In genomic region chr17:48786501-48786900, GRCm38 (mm10) we compare ENCODE assay signal across 16 mouse cellular contexts.
"Had no signal": no experiment of that assay in that cellular context is flagged by ENCODE, and none has a peak within 500 bp of the region (broad histone marks: within the 10 kb centered on the region; RNA-seq: fewer than 3 reads in every experiment).

No protein-coding gene starts in this region.

- H3K9ac ChIP-seq: limb, embryonic 15.5 days; liver, embryonic 12.5 days; liver, embryonic 14.5 days; lung, embryonic 15.5 days; midbrain, embryonic 13.5 days; neural tube, embryonic 13.5 days; neural tube, embryonic 15.5 days; stomach, embryonic 15.5 days had no signal

- H3K36me3 ChIP-seq: limb, embryonic 15.5 days; liver, embryonic 12.5 days; lung, embryonic 15.5 days; midbrain, embryonic 10.5 days; midbrain, embryonic 13.5 days; neural tube, embryonic 13.5 days; neural tube, embryonic 15.5 days; stomach, embryonic 15.5 days had no signal

- DNase-seq: right cerebral cortex, postnatal 14 days; thymus, adult 2 months; thymus, postnatal 25 days; thymus, postnatal 4 days had no signal

- H3K27me3 ChIP-seq: limb, embryonic 15.5 days; liver, embryonic 12.5 days; lung, embryonic 15.5 days; midbrain, embryonic 13.5 days; neural tube, embryonic 13.5 days; neural tube, embryonic 15.5 days; stomach, embryonic 15.5 days had no signal

- H3K27ac ChIP-seq: limb, embryonic 15.5 days; liver, embryonic 12.5 days; liver, embryonic 14.5 days; lung, embryonic 15.5 days; midbrain, embryonic 10.5 days; midbrain, embryonic 13.5 days; neural tube, embryonic 13.5 days; neural tube, embryonic 15.5 days; stomach, embryonic 15.5 days; stomach, postnatal 0 days had no signal

- H3K4me3 ChIP-seq: limb, embryonic 15.5 days; liver, embryonic 12.5 days; lung, embryonic 15.5 days; midbrain, embryonic 10.5 days; midbrain, embryonic 13.5 days; myocyte; neural tube, embryonic 13.5 days; neural tube, embryonic 15.5 days; stomach, embryonic 15.5 days had no signal

- H3K4me1 ChIP-seq: limb, embryonic 15.5 days; liver, embryonic 12.5 days; lung, embryonic 15.5 days; midbrain, embryonic 13.5 days; neural tube, embryonic 13.5 days; stomach, embryonic 15.5 days had no signal

- H3K9me3 ChIP-seq: limb, embryonic 15.5 days; liver, embryonic 12.5 days; lung, embryonic 15.5 days; midbrain, embryonic 13.5 days; neural tube, embryonic 13.5 days; neural tube, embryonic 15.5 days; stomach, embryonic 15.5 days had no signal

- H3K4me2 ChIP-seq: limb, embryonic 15.5 days; liver, embryonic 12.5 days; lung, embryonic 15.5 days; midbrain, embryonic 13.5 days; neural tube, embryonic 13.5 days; neural tube, embryonic 15.5 days; stomach, embryonic 15.5 days had no signal

- ATAC-seq: liver, embryonic 12.5 days; midbrain, embryonic 13.5 days; midbrain, embryonic 16.5 days had no signal
